Mouse (Mus musculus) kidney, postnatal 0 days (tissue): ENCODE measurements around the gene Scn2a. TPM values are rescaled to one million over a fixed set of nuclear protein-coding genes. Genes with fewer than 3 reads are reported as not detected.

Source experiments
- ATAC-seq: fragments of 200-750 bp; cut with Nextera tagmentation; replicated peaks from 2 replicates; pipeline ENCODE4 v1.8.0; 2017; ENCODE audit warnings: low read depth, moderate number of reproducible peaks, moderate TSS enrichment, moderate library complexity; ENCODE audit not compliant: low FRiP score
- DNase-seq: peaks from one replicate; pipeline ENCODE4 v3.0.0-alpha.2; 2016; ENCODE audit warnings: low spot score
- H3K27ac ChIP-seq: fragments of 300-500 bp; sonication (generic); 2 replicates; pipeline ENCODE4 v1.5.1; 2014; ENCODE audit warnings: mild to moderate bottlenecking
- H3K27me3 ChIP-seq: fragments of 300-500 bp; sonication (generic); 2 replicates; pipeline ENCODE4 v1.6.1; 2014; ENCODE audit warnings: low read length, mixed read lengths; ENCODE audit not compliant: insufficient read depth
- H3K36me3 ChIP-seq: fragments of 300-500 bp; sonication (generic); 2 replicates; pipeline ENCODE4 v1.6.1; 2014; ENCODE audit warnings: low read length, mixed read lengths; ENCODE audit not compliant: insufficient read depth
- H3K4me1 ChIP-seq: fragments of 300-500 bp; sonication (generic); replicated peaks from 2 replicates; pipeline ENCODE4 v1.6.1; 2014; ENCODE audit warnings: antibody characterized with exemption, low read length, mixed read lengths; ENCODE audit not compliant: insufficient read depth
- H3K4me2 ChIP-seq: fragments of 300-500 bp; sonication (generic); 2 replicates; pipeline ENCODE4 v1.6.1; 2014; ENCODE audit warnings: mild to moderate bottlenecking, low read length, moderate library complexity, mixed read lengths
- H3K4me3 ChIP-seq: fragments of 300-500 bp; sonication (generic); replicated peaks from 2 replicates; pipeline ENCODE4 v1.5.1; 2014; ENCODE audit warnings: low read depth, low read length
- H3K9ac ChIP-seq: fragments of 300-500 bp; sonication (generic); 2 replicates; pipeline ENCODE4 v1.6.1; 2014; ENCODE audit warnings: low read depth, low read length
- H3K9me3 ChIP-seq: fragments of 300-500 bp; sonication (generic); replicated peaks from 2 replicates; pipeline ENCODE4 v1.6.1; 2016; ENCODE audit warnings: low read length, inconsistent platforms, mixed read lengths
- CTCF ChIP-seq: IDR thresholded peaks from 2 replicates; pipeline ENCODE4 v1.5.1; 2016; ENCODE audit warnings: antibody characterized with exemption, low read depth, mild to moderate bottlenecking, moderate library complexity
- WGBS: fragments of 180-500 bp; shearing (Covaris S2); extraction: QIAGEN DNeasy Blood & Tissue Kit; methylation state at CpG from one replicate; pipeline ENCODE4 v1.1.7; 2014; 5-methylcytosine and 5-hydroxymethylcytosine counted together
- polyA plus RNA-seq: library from polyadenylated mRNA; unstranded; fragments of >200 nt; fragmentation: Nextera tagmentation; extraction: Ambion mirVana; gene quantifications from 2 replicates; pipeline ENCODE4 v1.2.1, GENCODE M21; 2015

Gene Scn2a
- polyA plus RNA-seq, 1 experiment from 2014 or later, result 2.3 TPM

GRCm38 (mm10) chr2:65667590-65668436 lies 47.2 kb downstream of the Scn2a start:
- Histone ChIP-seq H3K27me3 (no peaks in the 10 kb centered on the region), H3K27ac (no peak overlapping the region), H3K4me2 (peak overlapping the region; percentile 69), H3K9me3 (no peaks in the 10 kb centered on the region), H3K4me3 (peak overlapping the region; percentile 31), H3K9ac (0 out of 2 replicates have a peak overlapping the region, but pooled peaks have one; percentile 13), H3K4me1 (0 out of 2 replicates have a peak, but pooled peaks cover 3% of the 10 kb centered on the region), H3K36me3 (no peaks in the 10 kb centered on the region)
- no peak for TF ChIP-seq CTCF
- ATAC-seq (peak; percentile 47; the same call in 1 of the 2 replicates), DNase-seq (no peak)
- WGBS, result 49% methylated on average over 18 of the region's 18 CpGs

DNA sequence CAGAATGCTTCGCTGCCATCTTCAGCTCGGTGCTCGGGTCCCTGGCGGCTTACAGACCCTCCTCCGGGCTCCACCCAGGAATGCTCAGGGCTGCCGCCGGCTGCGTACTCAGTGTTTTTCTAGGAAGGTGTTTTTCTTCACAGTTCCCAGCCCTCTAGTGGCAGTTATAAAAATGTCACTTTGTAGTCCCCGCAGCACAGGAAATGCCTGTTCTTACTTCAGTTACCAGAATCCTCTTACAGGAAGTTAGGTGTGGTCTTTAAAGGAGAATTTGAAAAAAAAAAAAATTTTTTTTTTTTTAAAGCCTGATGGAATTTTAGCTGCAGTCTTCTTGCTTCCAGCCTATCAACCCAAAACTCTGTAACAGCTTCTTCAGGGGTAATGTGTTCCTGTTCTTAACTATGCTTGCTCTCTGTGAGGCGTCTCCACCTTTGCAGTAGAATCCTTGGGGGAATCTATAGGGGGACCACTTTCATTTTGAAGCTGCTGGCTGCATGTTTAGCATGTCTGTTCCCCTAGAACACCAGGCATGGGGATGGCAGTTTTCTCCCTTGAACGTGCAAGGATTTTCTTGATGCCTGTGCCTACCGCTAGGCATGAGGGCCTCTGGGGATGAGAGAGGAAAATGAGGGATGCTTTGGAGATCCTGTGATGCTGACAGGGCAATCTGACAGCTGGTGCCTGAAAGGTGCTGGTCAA lies 48.0 kb downstream of the Scn2a start:
- WGBS, result 15% methylated on average over 12 of the region's 12 CpGs
- Histone ChIP-seq H3K9me3 (no peaks in the 10 kb centered on the region), H3K9ac (0 out of 2 replicates have a peak overlapping the region, but pooled peaks have one; percentile 13)

GRCm38 (mm10) chr2:65669561-65669960 lies 49.0 kb downstream of the Scn2a start:
- Histone ChIP-seq H3K27me3 (no peaks in the 10 kb centered on the region), H3K9me3 (no peaks in the 10 kb centered on the region), H3K4me3 (no peak overlapping the region), H3K27ac (no peak overlapping the region), H3K4me2 (no peak overlapping the region), H3K36me3 (no peaks in the 10 kb centered on the region), H3K4me1 (0 out of 2 replicates have a peak, but pooled peaks cover 3% of the 10 kb centered on the region), H3K9ac (no peak overlapping the region)
- ATAC-seq (no peak), DNase-seq (no peak)
- WGBS, result 62% methylated on average over 8 of the region's 8 CpGs
- no peak for TF ChIP-seq CTCF

More for the DNA sequence above, 48.0 kb downstream of the Scn2a start:
- peak overlapping the region; percentile 31 for H3K4me3 ChIP-seq
- H3K4me1 ChIP-seq, result 0 out of 2 replicates have a peak, but pooled peaks cover 3% of the 10 kb centered on the region
- no peaks in the 10 kb centered on the region for H3K27me3 ChIP-seq
- no peaks in the 10 kb centered on the region for H3K36me3 ChIP-seq
- DNase-seq, result peak; percentile 97
- H3K4me2 ChIP-seq, result peak overlapping the region; percentile 69
- no peak overlapping the region for H3K27ac ChIP-seq
- peak; percentile 87 for ATAC-seq
- peak; percentile 74 for TF ChIP-seq CTCF

GRCm38 (mm10) chr2:65670153-65670817 lies 49.7 kb downstream of the Scn2a start:
- 49% methylated on average over 12 of the region's 12 CpGs for WGBS
- no peak for ATAC-seq
- Histone ChIP-seq H3K27ac (no peak overlapping the region), H3K9me3 (no peaks in the 10 kb centered on the region), H3K27me3 (no peaks in the 10 kb centered on the region), H3K4me3 (no peak overlapping the region), H3K36me3 (no peaks in the 10 kb centered on the region), H3K9ac (no peak overlapping the region), H3K4me1 (0 out of 2 replicates have a peak, but pooled peaks cover 3% of the 10 kb centered on the region), H3K4me2 (peak overlapping the region; percentile 29; the same call in 1 of the 2 replicates)
- DNase-seq, result no peak
- no peak for TF ChIP-seq CTCF

DNA sequence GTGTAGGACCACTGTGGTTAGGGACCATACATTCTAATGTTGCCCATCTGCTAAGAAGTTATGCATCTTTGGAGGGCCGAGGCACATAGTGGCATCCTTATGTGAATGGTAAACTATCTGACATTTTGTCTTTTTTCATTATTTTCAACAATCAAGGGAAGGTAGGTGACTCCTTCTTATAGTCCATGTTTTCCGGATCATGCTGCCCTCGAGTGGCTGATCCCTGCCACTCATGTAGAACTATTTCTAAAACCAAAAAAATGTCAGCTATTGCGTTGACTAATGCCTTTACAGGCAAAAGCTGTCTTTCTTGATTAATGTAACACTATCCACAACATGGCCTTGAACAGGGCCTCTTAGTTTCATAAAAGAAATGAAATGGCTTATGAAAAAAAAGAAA lies 59.0 kb downstream of the Scn2a start:
- no peaks in the 10 kb centered on the region for H3K27me3 ChIP-seq
- no peak overlapping the region for H3K9ac ChIP-seq
- TF ChIP-seq CTCF, result no peak
- DNase-seq (no peak), ATAC-seq (no peak)
- H3K36me3 ChIP-seq, result no peaks in the 10 kb centered on the region
- no peak overlapping the region for H3K27ac ChIP-seq
- no peaks in the 10 kb centered on the region for H3K9me3 ChIP-seq
- 84% methylated on average over 4 of the region's 4 CpGs for WGBS
- H3K4me3 ChIP-seq, result no peak overlapping the region
- H3K4me1 ChIP-seq, result no peaks in the 10 kb centered on the region
- H3K4me2 ChIP-seq, result no peak overlapping the region

GRCm38 (mm10) chr2:65685151-65685550 lies 64.6 kb downstream of the Scn2a start:
- Histone ChIP-seq H3K27ac (no peak overlapping the region), H3K4me3 (no peak overlapping the region), H3K4me2 (no peak overlapping the region), H3K27me3 (no peaks in the 10 kb centered on the region), H3K9me3 (no peaks in the 10 kb centered on the region), H3K36me3 (no peaks in the 10 kb centered on the region), H3K4me1 (no peaks in the 10 kb centered on the region), H3K9ac (no peak overlapping the region)
- TF ChIP-seq CTCF, result no peak
- DNase-seq (no peak), ATAC-seq (no peak)
- 51% methylated on average over 3 of the region's 3 CpGs for WGBS
